Mouse (Mus musculus) ES-E14 (cell line): Measurements from ENCODE around the gene Adh4. TPM values are rescaled to one million over a fixed set of nuclear protein-coding genes. Genes with fewer than 3 reads are reported as not detected.

Experiments used
- DNase-seq: peaks from one replicate; pipeline ENCODE4 v3.0.0-alpha.2; 2013; ENCODE audit warnings: low read depth, low spot score
- H3K27ac ChIP-seq: 2 replicates; pipeline ENCODE4 v1.5.1; 2012; ENCODE audit warnings: low read depth, mild to moderate bottlenecking, low read length, moderate library complexity, mixed read lengths; ENCODE audit not compliant: poor library complexity, insufficient read depth, severe bottlenecking
- H3K36me3 ChIP-seq: 2 replicates; pipeline ENCODE4 v1.6.1; 2012; ENCODE audit warnings: mild to moderate bottlenecking, low read length, moderate library complexity, mixed read lengths; ENCODE audit not compliant: control insufficient read depth, poor library complexity, insufficient read depth, severe bottlenecking
- H3K4me1 ChIP-seq, 2 experiments: fragments of 150-350 bp in 1 of 2; sonication (generic) in 1 of 2; 2 replicates each; pipeline ENCODE4 v1.6.1; 2012; ENCODE audit warnings: low read length in 2 of 2, mild to moderate bottlenecking in 1 of 2, mixed read lengths in 1 of 2; ENCODE audit not compliant: control insufficient read depth in 2 of 2, insufficient read depth in 2 of 2, poor library complexity in 1 of 2
- H3K4me3 ChIP-seq, 2 experiments: fragments of 150-350 bp in 1 of 2; sonication (generic) in 1 of 2; 2 replicates each; pipeline ENCODE4 v1.5.1; 2012; ENCODE audit warnings: low read length in 2 of 2, low read depth in 1 of 2, mild to moderate bottlenecking in 1 of 2, mixed read lengths in 1 of 2; ENCODE audit not compliant: insufficient read depth in 1 of 2, poor library complexity in 1 of 2, severe bottlenecking in 1 of 2
- H3K9ac ChIP-seq: 2 replicates; pipeline ENCODE4 v1.6.1; 2012; ENCODE audit warnings: low read depth, mild to moderate bottlenecking, low read length, mixed read lengths; ENCODE audit not compliant: poor library complexity, insufficient read depth, severe bottlenecking
- H3K9me3 ChIP-seq: fragments of 150-350 bp; sonication (generic); 2 replicates; pipeline ENCODE4 v1.6.1; 2012; ENCODE audit warnings: low read depth, mild to moderate bottlenecking, low read length; ENCODE audit not compliant: control insufficient read depth, insufficient read depth
- CHD2 ChIP-seq: IDR thresholded peaks from 2 replicates; pipeline ENCODE4 v1.6.1; 2014; ENCODE audit warnings: mild to moderate bottlenecking, low read depth, low read length, inconsistent platforms
- HCFC1 ChIP-seq: IDR thresholded peaks from 2 replicates; pipeline ENCODE4 v1.6.1; 2012; ENCODE audit warnings: low read length, inconsistent platforms, borderline replicate concordance; ENCODE audit not compliant: insufficient read depth
- MAFK ChIP-seq: IDR thresholded peaks from 2 replicates; pipeline ENCODE4 v1.6.1; 2014; ENCODE audit warnings: mild to moderate bottlenecking, low read depth, low read length, inconsistent platforms; ENCODE audit not compliant: insufficient read depth
- ZC3H11A ChIP-seq: IDR thresholded peaks from 2 replicates; pipeline ENCODE4 v1.6.1; 2012; ENCODE audit warnings: low read depth, mild to moderate bottlenecking, inconsistent platforms, low read length, borderline replicate concordance
- ZNF384 ChIP-seq: IDR thresholded peaks from 2 replicates; pipeline ENCODE4 v1.6.1; 2012; ENCODE audit warnings: low read depth, low read length, inconsistent platforms
- in situ Hi-C, 2 experiments: fragments of 600-800 bp; cut with MboI; formaldehyde crosslinking; loops; one replicate each; pipeline ENCODE4 v1.15.1; 2025; ENCODE audit warnings: low sequenced_read_pairs in 2 of 2, inconsistent platforms in 1 of 2; ENCODE audit not compliant: unreplicated experiment in 2 of 2
- total RNA-seq: library from RNA; depleted of rRNA; stranded (reverse); fragments of 300-350 nt; gene quantifications from 2 replicates; pipeline ENCODE4 v1.2.3, GENCODE M21; 2012

The Adh4 gene
- total RNA-seq, 1 experiment, result 0.98 TPM

- TF ChIP-seq MAFK (no peak), HCFC1 (no peak), ZC3H11A (no peak), CHD2 (no peak), ZNF384 (no peak)
- Histone ChIP-seq H3K9me3 (no peaks in the 10 kb centered on the region), H3K9ac (no peak overlapping the region), H3K36me3 (peaks cover 49% of the 10 kb centered on the region), H3K27ac (no peak overlapping the region), H3K4me1 (peaks cover 0 to 7% of the 10 kb centered on the region in 2 experiments; a peak in 1 of 4 replicates), H3K4me3 (no peak overlapping the region)
- no peak for DNase-seq
- in situ Hi-C loops, result no loop called here
Measured at GRCm38 (mm10) chr3:138448077-138448860, 33.0 kb downstream of the Adh4 start.

- DNase-seq, result no peak
- Histone ChIP-seq H3K9me3 (no peaks in the 10 kb centered on the region), H3K4me3 (no peak overlapping the region), H3K9ac (no peak overlapping the region), H3K27ac (no peak overlapping the region), H3K36me3 (peaks cover 50% of the 10 kb centered on the region), H3K4me1 (no peaks in the 10 kb centered on the region)
- in situ Hi-C loops, result no loop called here
- TF ChIP-seq ZC3H11A (no peak), ZNF384 (no peak), HCFC1 (no peak), CHD2 (no peak)
Measured at GRCm38 (mm10) chr3:138452169-138452568, 36.9 kb downstream of the Adh4 start.

- Histone ChIP-seq H3K9me3 (no peaks in the 10 kb centered on the region), H3K27ac (no peak overlapping the region), H3K9ac (no peak overlapping the region), H3K4me3 (no peak overlapping the region), H3K36me3 (peaks cover 43% of the 10 kb centered on the region), H3K4me1 (no peaks in the 10 kb centered on the region)
- no peak for DNase-seq
- TF ChIP-seq ZC3H11A (no peak), HCFC1 (no peak), MAFK (no peak), CHD2 (no peak)
- in situ Hi-C loops, result no loop called here
Measured at GRCm38 (mm10) chr3:138454234-138454633, 39.0 kb downstream of the Adh4 start.

- H3K4me3 ChIP-seq, result no peak overlapping the region
- TF ChIP-seq MAFK (no peak), CHD2 (no peak), HCFC1 (no peak), ZC3H11A (no peak), ZNF384 (no peak)
- in situ Hi-C loops, result no loop called here
- H3K9me3 ChIP-seq, result no peaks in the 10 kb centered on the region
- H3K4me1 ChIP-seq, result no peaks in the 10 kb centered on the region
- no peak overlapping the region for H3K27ac ChIP-seq
- H3K9ac ChIP-seq, result no peak overlapping the region
- peaks cover 46% of the 10 kb centered on the region for H3K36me3 ChIP-seq
- DNase-seq, result no peak
Measured at GRCm38 (mm10) chr3:138454711-138455435, 39.6 kb downstream of the Adh4 start.
